Mouse (Mus musculus): ENCODE measurements around the gene Rgs6.

The Rgs6 gene

GRCm38 (mm10) chr12:83034859-83035569, 446.9 kb downstream of the Rgs6 start:
- no peak for DNase-seq (ENCODE audit: low spot score in 2 of 2)

- DNase-seq (ENCODE audit: low spot score in 2 of 2) = peak; percentile 78 to 85
Observed at GRCm38 (mm10) chr12:83037798-83038560, 449.9 kb downstream of the Rgs6 start.

GRCm38 (mm10) chr12:83038779-83039178, 450.7 kb downstream of the Rgs6 start:
- DNase-seq (ENCODE audit: low spot score in 2 of 2) = no peak

GRCm38 (mm10) chr12:83039859-83040258, 451.8 kb downstream of the Rgs6 start:
- peak; percentile 21 to 24 for DNase-seq (ENCODE audit: low spot score in 2 of 2)

GRCm38 (mm10) chr12:83043980-83044620, 456.0 kb downstream of the Rgs6 start:
- DNase-seq (ENCODE audit: low spot score in 2 of 2) = no peak

- DNase-seq (ENCODE audit: low spot score in 2 of 2) = no peak
Observed at GRCm38 (mm10) chr12:83044621-83044990, 456.5 kb downstream of the Rgs6 start.

GRCm38 (mm10) chr12:83045001-83045531, 457.0 kb downstream of the Rgs6 start:
- peak; percentile 33 to 47 for DNase-seq (ENCODE audit: low spot score in 2 of 2)

GRCm38 (mm10) chr12:83046734-83047133, 458.6 kb downstream of the Rgs6 start:
- no peak for DNase-seq (ENCODE audit: low spot score in 2 of 2)

- no peak for DNase-seq (ENCODE audit: low spot score in 2 of 2)
Observed at GRCm38 (mm10) chr12:83047710-83048109, 459.6 kb downstream of the Rgs6 start.

- no peak for DNase-seq (ENCODE audit: low spot score in 2 of 2)
Observed at GRCm38 (mm10) chr12:83050514-83050913, 462.4 kb downstream of the Rgs6 start.

- DNase-seq (ENCODE audit: low spot score in 2 of 2) = no peak
Observed at GRCm38 (mm10) chr12:83052391-83052790, 464.3 kb downstream of the Rgs6 start.

- DNase-seq (ENCODE audit: low spot score in 2 of 2) = no peak
Observed at GRCm38 (mm10) chr12:83055690-83056089, 467.6 kb downstream of the Rgs6 start.

GRCm38 (mm10) chr12:83066426-83066825, 478.3 kb downstream of the Rgs6 start:
- DNase-seq (ENCODE audit: low spot score in 2 of 2) = no peak

GRCm38 (mm10) chr12:83070848-83071247, 482.8 kb downstream of the Rgs6 start:
- no peak for DNase-seq (ENCODE audit: low spot score in 2 of 2)

- no peak for DNase-seq (ENCODE audit: low spot score in 2 of 2)
Observed at GRCm38 (mm10) chr12:83072181-83072887, 484.2 kb downstream of the Rgs6 start.

- no peak for DNase-seq (ENCODE audit: low spot score in 2 of 2)
Observed at GRCm38 (mm10) chr12:83072951-83073878, 485.1 kb downstream of the Rgs6 start.

- no peak for DNase-seq (ENCODE audit: low spot score in 2 of 2)
Observed at GRCm38 (mm10) chr12:83073879-83074368, 485.8 kb downstream of the Rgs6 start.

- DNase-seq (ENCODE audit: low spot score in 2 of 2) = no peak
Observed at GRCm38 (mm10) chr12:83076179-83076578, 488.1 kb downstream of the Rgs6 start.

GRCm38 (mm10) chr12:83077486-83077885, 489.4 kb downstream of the Rgs6 start:
- no peak for DNase-seq (ENCODE audit: low spot score in 2 of 2)

- DNase-seq (ENCODE audit: low spot score in 2 of 2) = no peak
Observed at GRCm38 (mm10) chr12:83083427-83083826, 495.3 kb downstream of the Rgs6 start.
